ENCODE assay signal across 28 mouse cellular contexts in genomic region chr3:87240909-87241308, GRCm38 (mm10).
"Had no signal": no experiment of that assay in that cellular context is flagged by ENCODE, and none has a peak within 500 bp of the region (broad histone marks: within the 10 kb centered on the region; RNA-seq: fewer than 3 reads in every experiment).

No protein-coding gene starts in this region.

- H3K4me2 ChIP-seq: heart, embryonic 11.5 days; heart, embryonic 13.5 days; heart, embryonic 15.5 days; hindbrain, embryonic 12.5 days; hindbrain, embryonic 14.5 days; kidney, embryonic 15.5 days; limb, embryonic 12.5 days; liver, embryonic 11.5 days; liver, embryonic 13.5 days had no signal

- H3K4me3 ChIP-seq: gastrocnemius, adult 2 months; heart, adult 2 months; heart, embryonic 13.5 days; heart, embryonic 15.5 days; hindbrain, embryonic 10.5 days; hindbrain, embryonic 12.5 days; kidney, embryonic 15.5 days; left cerebral cortex, adult 2 months; limb, embryonic 10.5 days; limb, embryonic 12.5 days; liver, embryonic 13.5 days had no signal

- H3K36me3 ChIP-seq: heart, embryonic 13.5 days; heart, embryonic 15.5 days; hindbrain, embryonic 10.5 days; hindbrain, embryonic 12.5 days; kidney, embryonic 15.5 days; limb, embryonic 10.5 days; limb, embryonic 12.5 days; liver, embryonic 13.5 days had no signal

- H3K4me1 ChIP-seq: heart, embryonic 13.5 days; heart, embryonic 15.5 days; hindbrain, embryonic 10.5 days; hindbrain, embryonic 12.5 days; kidney, embryonic 15.5 days; limb, embryonic 10.5 days; limb, embryonic 12.5 days; liver, embryonic 13.5 days had no signal

- ATAC-seq: hindbrain, embryonic 16.5 days; inflammation-experienced regulatory T-cells, adult 6 months; intestine, embryonic 16.5 days had no signal

- H3K9ac ChIP-seq: heart, embryonic 13.5 days; heart, embryonic 15.5 days; hindbrain, embryonic 12.5 days; hindbrain, embryonic 14.5 days; kidney, embryonic 15.5 days; limb, embryonic 12.5 days; liver, embryonic 13.5 days had no signal

- DNase-seq: gastrocnemius, adult 2 months; gastrocnemius, postnatal 10 days; gastrocnemius, postnatal 25 days; heart, adult 2 months; heart, postnatal 14 days; heart, postnatal 4 days; kidney, adult 11 months; kidney, adult 2 months; kidney, adult 9 months; kidney, postnatal 14 days; kidney, postnatal 36 days; liver; liver, embryonic 13.5 days had no signal

- H3K27me3 ChIP-seq: heart, embryonic 13.5 days; heart, embryonic 15.5 days; hindbrain, embryonic 12.5 days; kidney, embryonic 15.5 days; limb, embryonic 12.5 days; liver, embryonic 13.5 days had no signal

- H3K9me3 ChIP-seq: heart, embryonic 13.5 days; heart, embryonic 15.5 days; hindbrain, embryonic 10.5 days; hindbrain, embryonic 12.5 days; kidney, embryonic 15.5 days; limb, embryonic 10.5 days; limb, embryonic 12.5 days; liver, embryonic 13.5 days had no signal

- H3K27ac ChIP-seq: gastrocnemius, adult 2 months; heart, adult 2 months; heart, embryonic 13.5 days; heart, embryonic 15.5 days; hindbrain, embryonic 10.5 days; hindbrain, embryonic 12.5 days; hindbrain, embryonic 14.5 days; kidney, embryonic 15.5 days; kidney, postnatal 0 days; left cerebral cortex, adult 2 months; limb, embryonic 10.5 days; limb, embryonic 12.5 days; liver, embryonic 13.5 days had no signal
